Mouse (Mus musculus): Measurements from ENCODE around the gene Sec22a.

DNA sequence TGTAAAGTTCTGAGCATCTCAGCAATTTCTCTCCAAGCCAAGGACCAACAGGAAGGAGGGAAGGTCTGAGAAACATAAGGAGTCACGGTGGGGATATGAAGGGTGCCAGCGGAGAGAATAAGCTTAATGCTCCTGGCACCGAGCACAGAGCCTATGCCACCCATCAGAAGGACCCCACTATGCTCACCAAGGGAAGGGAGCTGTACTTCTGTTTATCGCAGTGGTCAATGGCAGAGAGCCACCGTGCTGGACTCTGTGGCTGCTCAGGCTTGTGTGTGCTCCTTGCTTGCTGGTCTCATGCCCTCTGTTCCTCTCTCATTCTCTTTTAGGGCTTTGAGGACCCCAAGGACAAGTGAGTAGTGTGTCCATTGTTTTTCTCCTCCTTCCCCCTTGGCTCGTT, 85.6 kb downstream of the Sec22a start:
- no peak for TF ChIP-seq CTCF (IDR thresholded peaks at IDR 0.05; ENCODE audit: control insufficient read depth, insufficient read depth, insufficient read length)
- TF ChIP-seq CEBPB (IDR thresholded peaks at IDR 0.05; ENCODE audit: low read depth): no peak
- no peak for TF ChIP-seq USF1 (IDR thresholded peaks at IDR 0.05; ENCODE audit: low read depth)
- TF ChIP-seq MYOG (IDR thresholded peaks at IDR 0.05; ENCODE audit: control insufficient read depth, extremely low read depth, insufficient read length): no peak

Measured in C2C12 (cell line).